Mouse (Mus musculus) CH12.LX (cell line): ENCODE measurements around the gene Slamf6. TPM values are rescaled to one million over a fixed set of nuclear protein-coding genes. Genes with fewer than 3 reads are reported as not detected.

Experiments used
- DNase-seq: peaks from one replicate; pipeline ENCODE4 v3.0.0-alpha.2; 2013; ENCODE audit errors: extremely low read depth
- H3K27ac ChIP-seq: 2 replicates; pipeline ENCODE4 v1.5.1; 2012; ENCODE audit warnings: low read depth, mild to moderate bottlenecking, control low read depth, moderate library complexity; ENCODE audit not compliant: insufficient read depth
- H3K27me3 ChIP-seq: replicated peaks from 2 replicates; pipeline ENCODE3; 2012; ENCODE audit warnings: inconsistent platforms
- H3K36me3 ChIP-seq, 2 experiments: replicated peaks in 1 of 2; 2 replicates each; pipeline versions ENCODE3 to v1.6.1; 2012; ENCODE audit warnings: inconsistent platforms in 1 of 2, low read length in 1 of 2, mild to moderate bottlenecking in 1 of 2, mixed read lengths in 1 of 2, moderate library complexity in 1 of 2; ENCODE audit not compliant: control insufficient read depth in 1 of 2, insufficient read depth in 1 of 2
- H3K4me1 ChIP-seq, 2 experiments: 2 replicates each; pipeline ENCODE4 v1.6.1; 2012; ENCODE audit warnings: inconsistent platforms in 1 of 2, moderate library complexity in 1 of 2; ENCODE audit not compliant: insufficient read depth in 2 of 2, control insufficient read depth in 1 of 2
- H3K4me2 ChIP-seq: 2 replicates; pipeline ENCODE4 v1.6.1; 2012; ENCODE audit warnings: low read depth, mild to moderate bottlenecking, control low read depth; ENCODE audit not compliant: poor library complexity, insufficient read depth, severe bottlenecking
- H3K4me3 ChIP-seq, 3 experiments: fragments of 150-350 bp in 1 of 3; sonication (generic) in 1 of 3; replicated peaks in 1 of 3; 2 replicates each; pipeline versions ENCODE3 to v1.5.1; 2011 to 2012; ENCODE audit warnings: low read depth in 2 of 3, low read length in 2 of 3, mild to moderate bottlenecking in 2 of 3, moderate library complexity in 2 of 3, control low read depth in 1 of 3, improper control_type of control experiment in 1 of 3, inconsistent platforms in 1 of 3, mixed read lengths in 1 of 3; ENCODE audit not compliant: poor library complexity in 1 of 3
- H3K79me2 ChIP-seq: replicated peaks from 2 replicates; pipeline ENCODE4 v1.6.1; 2012; ENCODE audit warnings: mild to moderate bottlenecking, moderate library complexity; ENCODE audit not compliant: control insufficient read depth, poor library complexity, insufficient read depth, severe bottlenecking; ENCODE audit errors: extremely low read depth
- H3K9ac ChIP-seq: 2 replicates; pipeline ENCODE4 v1.6.1; 2012; ENCODE audit warnings: low read depth, mild to moderate bottlenecking, control low read depth, moderate library complexity; ENCODE audit not compliant: insufficient read depth
- H3K9me3 ChIP-seq: replicated peaks from 2 replicates; pipeline ENCODE3; 2012; ENCODE audit warnings: low read length, inconsistent platforms, mixed read lengths
- CHD1 ChIP-seq: IDR thresholded peaks from 2 replicates; pipeline ENCODE4 v1.6.1; 2012; ENCODE audit warnings: low read depth, low read length, improper control_type of control experiment, inconsistent platforms
- ELF1 ChIP-seq: IDR thresholded peaks from 2 replicates; pipeline ENCODE4 v1.6.1; 2014; ENCODE audit warnings: low read depth, mild to moderate bottlenecking, inconsistent platforms, low read length, improper control_type of control experiment
- EP300 ChIP-seq: IDR thresholded peaks from 2 replicates; pipeline ENCODE4 v1.6.1; 2011; ENCODE audit warnings: low read length, improper control_type of control experiment
- GABPA ChIP-seq: IDR thresholded peaks from 2 replicates; pipeline ENCODE4 v1.6.1; 2012; ENCODE audit warnings: low read depth, low read length, improper control_type of control experiment, inconsistent platforms; ENCODE audit not compliant: insufficient replicate concordance
- HCFC1 ChIP-seq: IDR thresholded peaks from 2 replicates; pipeline ENCODE4 v1.6.1; 2012; ENCODE audit warnings: low read depth, mild to moderate bottlenecking, inconsistent platforms, low read length, improper control_type of control experiment
- IRF4 ChIP-seq: IDR thresholded peaks from 2 replicates; pipeline ENCODE4 v1.6.1; 2014; ENCODE audit warnings: low read depth, mild to moderate bottlenecking, inconsistent platforms, low read length, improper control_type of control experiment
- JUN ChIP-seq: IDR thresholded peaks from 2 replicates; pipeline ENCODE4 v1.6.1; 2011; ENCODE audit warnings: low read depth, mild to moderate bottlenecking, low read length, improper control_type of control experiment, moderate library complexity; ENCODE audit not compliant: insufficient read depth
- JUND ChIP-seq: conservative IDR thresholded peaks from 2 replicates; pipeline ENCODE4 v1.6.1; 2011; ENCODE audit warnings: low read depth, low read length, improper control_type of control experiment
- MYC ChIP-seq: IDR thresholded peaks from 2 replicates; pipeline ENCODE4 v1.6.1; 2011; ENCODE audit warnings: low read depth, mild to moderate bottlenecking, improper control_type of control experiment, low read length
- NELFE ChIP-seq: IDR thresholded peaks from 2 replicates; pipeline ENCODE4 v1.6.1; 2011; ENCODE audit warnings: low read depth, low read length, improper control_type of control experiment
- NRF1 ChIP-seq: IDR thresholded peaks from 2 replicates; pipeline ENCODE4 v1.6.1; 2014; ENCODE audit warnings: low read depth, mild to moderate bottlenecking, inconsistent platforms, low read length, improper control_type of control experiment, moderate library complexity
- POLR2A ChIP-seq: IDR thresholded peaks from 2 replicates; pipeline ENCODE4 v1.6.1; 2011; ENCODE audit warnings: low read depth, mild to moderate bottlenecking, improper control_type of control experiment, low read length
- POLR2AphosphoS2 ChIP-seq: IDR thresholded peaks from 2 replicates; pipeline ENCODE4 v1.6.1; 2011; ENCODE audit warnings: low read depth, low read length, improper control_type of control experiment
- SMC3 ChIP-seq: IDR thresholded peaks from 2 replicates; pipeline ENCODE4 v1.6.1; 2011; ENCODE audit warnings: low read depth, low read length, improper control_type of control experiment
- UBTF ChIP-seq: IDR thresholded peaks from 2 replicates; pipeline ENCODE4 v1.6.1; 2012; ENCODE audit warnings: low read depth, mild to moderate bottlenecking, inconsistent platforms, low read length, improper control_type of control experiment, moderate library complexity
- USF1 ChIP-seq: IDR thresholded peaks from 2 replicates; pipeline ENCODE4 v1.6.1; 2014; ENCODE audit warnings: low read depth, mild to moderate bottlenecking, inconsistent platforms, low read length, improper control_type of control experiment
- ZC3H11A ChIP-seq: IDR thresholded peaks from 2 replicates; pipeline ENCODE4 v1.6.1; 2012; ENCODE audit warnings: low read depth, mild to moderate bottlenecking, inconsistent platforms, low read length, improper control_type of control experiment
- ZNF384 ChIP-seq: IDR thresholded peaks from 2 replicates; pipeline ENCODE4 v1.6.1; 2012; ENCODE audit warnings: low read depth, low read length, improper control_type of control experiment, inconsistent platforms
- dilution Hi-C: fragments of 300-500 bp; cut with MboI; formaldehyde crosslinking; loops from 2 replicates; pipeline ENCODE4 v1.14.3; 2020; ENCODE audit warnings: low sequenced_read_pairs; ENCODE audit not compliant: extremely low pct_unique_long_range_greater_than_20kb, extremely low pct_ligation_motif_present
- in situ Hi-C: fragments of 300-500 bp; cut with MboI; formaldehyde crosslinking; loops from 3 replicates; pipeline ENCODE4 v1.14.3; 2019; ENCODE audit warnings: low sequenced_read_pairs, low pct_ligation_motif_present, low pct_unique_long_range_greater_than_20kb, mixed read lengths
- polyA plus RNA-seq: library from polyadenylated mRNA; unstranded; fragments of >175 nt; gene quantifications from 2 replicates; pipeline ENCODE4 v1.2.1, GENCODE M21; 2012; ENCODE audit warnings: low read depth; ENCODE audit not compliant: insufficient read length
- total RNA-seq, 2 experiments: library from RNA; depleted of rRNA; stranded (reverse); fragments of 300-350 nt in 1 of 2; fragments of >200 nt in 1 of 2; gene quantifications; 2 replicates each; pipeline ENCODE4 v1.2.3; 2012 to 2014

Slamf6 gene
- total and polyA plus RNA-seq, 3 experiments = 50.9 to 180 (median 127) TPM

GRCm38 (mm10) chr1:171991883-171992282 lies 74.6 kb downstream of the Slamf6 start:
- H3K4me2 ChIP-seq = no peak overlapping the region
- H3K4me3 ChIP-seq = no peak overlapping the region
- H3K36me3 ChIP-seq = no peaks in the 10 kb centered on the region
- no peak for DNase-seq
- no peak overlapping the region for H3K9ac ChIP-seq
- H3K79me2 ChIP-seq = no peaks in the 10 kb centered on the region
- dilution Hi-C loops = no loop called here
- no peak overlapping the region for H3K27ac ChIP-seq
- H3K4me1 ChIP-seq = peaks cover 6 to 27% of the 10 kb centered on the region in 2 experiments
- H3K27me3 ChIP-seq = no peaks in the 10 kb centered on the region
- H3K9me3 ChIP-seq = no peaks in the 10 kb centered on the region
- in situ Hi-C loops = loop anchor here (5.0 kb wide), 1 partner anchor 55 kb away; no protein-coding TSS in a partner anchor
- TF ChIP-seq GABPA (no peak), NELFE (no peak), SMC3 (no peak)
- TF ChIP-seq, all 38 proteins: peak for 0

DNA sequence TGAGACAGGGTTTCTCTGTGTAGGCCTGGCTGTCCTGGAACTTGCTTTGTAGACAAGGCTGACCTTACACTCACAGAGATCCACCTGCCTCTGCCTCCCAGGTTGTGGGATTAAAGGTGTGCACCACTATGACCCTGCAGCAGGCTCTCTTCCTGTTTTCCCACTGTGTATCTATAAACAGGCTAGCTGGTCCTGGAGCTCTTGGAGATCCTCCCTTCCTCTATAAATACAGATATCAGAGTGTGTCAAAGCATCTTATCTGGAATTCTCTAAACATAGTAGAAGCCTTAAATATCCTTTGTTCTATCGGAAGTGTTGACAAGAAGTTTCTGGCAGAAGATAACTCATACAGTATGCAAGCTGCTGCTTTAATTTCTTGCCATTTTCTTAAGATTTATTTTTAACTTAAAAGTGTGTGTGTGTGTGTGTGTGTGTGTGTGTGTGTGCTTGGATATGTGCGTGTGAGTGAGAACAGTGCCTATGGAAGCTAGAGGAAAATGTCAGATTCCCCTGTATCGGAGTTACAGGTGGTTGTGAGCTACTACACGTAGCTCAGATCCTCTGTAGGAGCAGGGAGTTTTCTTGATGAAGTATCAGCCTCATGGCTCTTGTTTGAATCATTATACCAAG lies 75.7 kb downstream of the Slamf6 start:
- TF ChIP-seq ZNF384 = no peak
- no peak overlapping the region for H3K9ac ChIP-seq
- dilution Hi-C loops (no loop called here), in situ Hi-C loops (loop anchor here (5.0 kb wide), 1 partner anchor 56 kb away; no protein-coding TSS in a partner anchor)
- H3K9me3 ChIP-seq = no peaks in the 10 kb centered on the region
- DNase-seq = no peak
- no peaks in the 10 kb centered on the region for H3K79me2 ChIP-seq
- no peaks in the 10 kb centered on the region for H3K36me3 ChIP-seq
- no peak overlapping the region for H3K27ac ChIP-seq
- H3K4me2 ChIP-seq = no peak overlapping the region
- no peaks in the 10 kb centered on the region for H3K27me3 ChIP-seq
- H3K4me3 ChIP-seq = no peak overlapping the region
- peaks cover 6 to 27% of the 10 kb centered on the region in 2 experiments for H3K4me1 ChIP-seq

GRCm38 (mm10) chr1:171994501-171994900 lies 77.2 kb downstream of the Slamf6 start:
- dilution Hi-C loops (no loop called here), in situ Hi-C loops (loop anchor here (5.0 kb wide), 1 partner anchor 57 kb away; no protein-coding TSS in a partner anchor)

More at GRCm38 (mm10) chr1:171994501-171994900, 77.2 kb downstream of the Slamf6 start:
- H3K4me3 ChIP-seq = no peak overlapping the region
- no peaks in the 10 kb centered on the region for H3K27me3 ChIP-seq
- peaks cover 6 to 27% of the 10 kb centered on the region in 2 experiments for H3K4me1 ChIP-seq
- TF ChIP-seq ELF1 (no peak), MYC (no peak), HCFC1 (no peak), POLR2A (no peak), EP300 (no peak), IRF4 (no peak), JUN (no peak), JUND (no peak), SMC3 (no peak), ZC3H11A (no peak), NELFE (no peak), POLR2AphosphoS2 (no peak), CHD1 (no peak), ZNF384 (no peak), USF1 (no peak), UBTF (no peak), NRF1 (no peak)
- TF ChIP-seq, all 38 proteins: peak for 0
- Histone ChIP-seq H3K27ac (no peak overlapping the region), H3K4me2 (peak overlapping the region; percentile 35; the same call in 1 of the 2 replicates), H3K9me3 (no peaks in the 10 kb centered on the region), H3K9ac (no peak overlapping the region), H3K36me3 (no peaks in the 10 kb centered on the region), H3K79me2 (no peaks in the 10 kb centered on the region)
- no peak for DNase-seq
